Mouse (Mus musculus) macrophage (primary cell): ENCODE results near the gene Epb41l5. TPM values are rescaled to one million over a fixed set of nuclear protein-coding genes. Genes with fewer than 3 reads are reported as not detected.

ENCODE experiments used
- H3K27ac ChIP-seq: fragments of 350-480 bp; formaldehyde crosslinking; 2 replicates; pipeline ENCODE4 v1.9.0; 2021
- H3K36me3 ChIP-seq: fragments of 350-480 bp; formaldehyde crosslinking; 2 replicates; pipeline ENCODE4 v1.9.0; 2021; ENCODE audit errors: inconsistent target
- H3K4me3 ChIP-seq: fragments of 350-480 bp; formaldehyde crosslinking; 2 replicates; pipeline ENCODE4 v1.9.0; 2021; ENCODE audit errors: inconsistent target
- H3K79me2 ChIP-seq: fragments of 350-480 bp; formaldehyde crosslinking; 2 replicates; pipeline ENCODE4 v1.9.0; 2021; ENCODE audit errors: inconsistent target
- WGBS: methylation state at CpG from one replicate; pipeline ENCODE4 v1.1.7; 2026; ENCODE audit warnings: inconsistent platforms; ENCODE audit not compliant: missing documents; 5-methylcytosine and 5-hydroxymethylcytosine counted together
- polyA plus RNA-seq: library from polyadenylated mRNA; stranded (reverse); fragments of 250-400 nt; gene quantifications from 3 replicates; pipeline ENCODE4 v1.2.4, GENCODE M21; 2018; ENCODE audit warnings: inconsistent platforms

The Epb41l5 gene
- polyA plus RNA-seq, 1 experiment from 2014 or later, result 0.46 TPM

GRCm38 (mm10) chr1:119533093-119533805 lies 115.6 kb downstream of the Epb41l5 start:
- Histone ChIP-seq H3K4me3 (no peak overlapping the region), H3K79me2 (peaks cover 3% of the 10 kb centered on the region; the same call in 1 of the 2 replicates), H3K36me3 (peaks cover 9% of the 10 kb centered on the region; the same call in 1 of the 2 replicates), H3K27ac (no peak overlapping the region)
- WGBS, result 76% methylated on average over 18 of the region's 18 CpGs

GRCm38 (mm10) chr1:119532165-119532564 lies 116.6 kb downstream of the Epb41l5 start:
- peaks cover 14% of the 10 kb centered on the region for H3K79me2 ChIP-seq
- no peak overlapping the region for H3K27ac ChIP-seq
- H3K36me3 ChIP-seq, result peaks cover 18% of the 10 kb centered on the region; the same call in 1 of the 2 replicates
- 92% methylated on average over 5 of the region's 6 CpGs for WGBS
- H3K4me3 ChIP-seq, result no peak overlapping the region

DNA sequence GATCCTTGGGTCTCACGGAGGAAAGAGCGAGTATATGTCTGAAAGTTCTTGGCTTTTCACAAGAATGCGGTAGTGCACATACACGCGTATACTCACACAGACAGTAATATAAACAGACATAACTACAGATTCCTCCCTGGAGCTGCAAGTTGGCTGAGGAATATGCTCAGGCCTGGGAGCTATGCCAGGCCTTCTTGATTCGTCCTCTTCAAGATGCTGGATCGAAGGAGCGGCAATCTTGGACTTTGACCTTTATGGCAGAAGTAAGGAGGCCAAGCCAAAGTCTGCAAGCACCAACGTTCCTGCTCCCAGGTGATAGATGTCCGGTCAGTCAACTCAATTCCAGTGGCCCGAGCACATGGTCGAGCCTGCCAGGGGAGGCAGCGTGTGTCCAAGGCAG lies 117.9 kb downstream of the Epb41l5 start:
- no peak overlapping the region for H3K27ac ChIP-seq
- over 99% methylated on average over 13 of the region's 13 CpGs for WGBS
- no peak overlapping the region for H3K4me3 ChIP-seq
- H3K36me3 ChIP-seq, result peaks cover 21% of the 10 kb centered on the region; the same call in 1 of the 2 replicates
- peaks cover 22% of the 10 kb centered on the region for H3K79me2 ChIP-seq

DNA sequence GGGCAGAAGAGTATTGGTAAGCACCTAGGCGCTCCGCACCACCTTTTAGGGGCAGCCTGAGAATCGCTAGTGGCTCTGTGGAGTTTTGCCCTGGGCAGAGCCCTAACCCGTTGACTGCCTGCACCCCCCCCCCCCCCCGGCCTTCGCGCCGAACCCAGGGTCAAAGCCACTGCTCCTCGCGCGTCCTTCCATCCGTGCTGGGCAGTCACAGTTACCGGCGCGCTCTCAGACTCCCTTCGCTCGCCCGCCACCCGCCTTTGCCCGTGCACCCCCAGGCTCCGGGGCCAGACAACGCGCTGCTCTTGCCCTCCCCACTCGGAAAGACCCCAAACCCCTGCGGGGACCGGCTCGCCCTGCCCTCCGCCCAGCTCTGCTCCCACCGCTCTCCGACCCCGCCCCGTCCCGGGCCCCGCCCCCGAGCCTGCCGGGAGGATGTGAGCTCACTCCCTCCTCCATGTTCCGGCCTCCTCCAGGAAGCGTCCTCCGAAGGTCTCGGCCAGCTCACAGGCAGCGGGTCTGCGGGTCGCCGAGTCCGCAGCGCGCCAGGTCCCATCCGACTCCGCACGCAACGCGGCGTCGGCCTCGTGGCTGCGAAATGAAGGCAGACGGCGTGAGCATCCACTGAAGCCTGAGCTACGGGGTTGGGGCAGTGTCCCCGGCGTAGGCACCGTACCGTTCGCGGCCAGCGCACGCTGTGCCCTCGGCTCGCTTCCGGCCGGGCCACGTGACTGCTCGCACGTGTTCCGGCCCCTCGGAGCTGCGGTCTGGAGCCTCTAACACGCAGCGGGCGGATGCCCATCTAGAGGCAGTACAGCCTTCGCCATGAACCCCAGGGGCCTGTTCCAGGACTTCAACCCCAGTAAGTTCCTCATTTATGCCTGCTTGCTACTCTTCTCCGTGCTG lies 122.9 kb downstream of the Epb41l5 start, which contains the start of gene Tmem185b:
Tmem185b (plus strand) TSS at position 472 of the 903 bp plus-strand sequence.
- peaks cover 40% of the 10 kb centered on the region for H3K79me2 ChIP-seq
- peaks cover 21% of the 10 kb centered on the region; the same call in 1 of the 2 replicates for H3K36me3 ChIP-seq
- H3K27ac ChIP-seq, result peak within 1 kb of the TSS; percentile 48
- WGBS, result under 1% methylated on average over 71 of the region's 82 CpGs
- peak within 1 kb of the TSS; percentile 52 for H3K4me3 ChIP-seq

DNA sequence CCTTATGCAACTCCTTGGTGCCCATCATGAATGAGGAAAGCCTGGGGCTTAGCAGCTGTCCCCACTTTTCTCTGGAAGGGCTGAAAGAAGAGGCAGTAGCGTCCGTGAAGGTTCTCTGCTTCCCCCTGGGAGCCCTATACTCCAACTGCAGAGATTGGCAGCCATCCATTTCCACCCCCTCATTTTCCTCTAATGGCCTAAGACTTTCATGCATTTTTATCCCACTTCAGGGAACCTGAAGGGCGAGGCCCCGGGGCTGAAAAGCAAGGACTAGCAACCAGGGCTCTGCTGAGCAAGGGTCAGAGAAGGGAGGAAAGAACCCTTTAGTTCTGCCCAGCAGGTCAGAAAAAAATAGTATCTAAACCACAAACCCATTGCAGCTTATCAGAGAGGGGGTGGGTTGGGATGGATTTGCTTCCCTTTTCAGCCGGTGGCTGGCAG lies 123.8 kb downstream of the Epb41l5 start:
- Histone ChIP-seq H3K4me3 (peak overlapping the region; percentile 52), H3K79me2 (peaks cover 40% of the 10 kb centered on the region), H3K27ac (no peak overlapping the region), H3K36me3 (peaks cover 21% of the 10 kb centered on the region; the same call in 1 of the 2 replicates)
- 10% methylated on average over 5 of the region's 5 CpGs for WGBS

DNA sequence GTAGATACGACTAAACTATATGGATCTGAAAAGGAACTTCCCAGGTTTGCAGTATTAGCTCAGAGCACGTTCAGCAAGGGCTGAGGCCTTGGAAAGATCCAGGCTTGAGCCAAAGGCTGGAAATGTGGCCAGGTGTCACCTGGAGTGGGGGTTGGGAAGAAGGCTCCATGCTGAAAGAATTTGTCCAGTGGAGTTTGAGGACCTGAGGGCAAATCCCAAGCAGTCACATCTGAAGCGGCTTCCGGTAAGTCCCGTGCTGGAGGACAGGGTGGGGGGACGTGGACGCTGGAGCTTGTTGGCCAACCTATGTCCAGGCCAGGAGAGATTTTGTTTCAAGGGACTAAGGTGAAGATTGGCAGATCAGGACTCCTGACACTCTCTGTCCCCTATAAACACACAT lies 125.0 kb downstream of the Epb41l5 start:
- peaks cover 40% of the 10 kb centered on the region for H3K79me2 ChIP-seq
- no peak overlapping the region for H3K27ac ChIP-seq
- no peak overlapping the region for H3K4me3 ChIP-seq
- peaks cover 18% of the 10 kb centered on the region; the same call in 1 of the 2 replicates for H3K36me3 ChIP-seq
- 100% methylated on average over 5 of the region's 7 CpGs for WGBS

DNA sequence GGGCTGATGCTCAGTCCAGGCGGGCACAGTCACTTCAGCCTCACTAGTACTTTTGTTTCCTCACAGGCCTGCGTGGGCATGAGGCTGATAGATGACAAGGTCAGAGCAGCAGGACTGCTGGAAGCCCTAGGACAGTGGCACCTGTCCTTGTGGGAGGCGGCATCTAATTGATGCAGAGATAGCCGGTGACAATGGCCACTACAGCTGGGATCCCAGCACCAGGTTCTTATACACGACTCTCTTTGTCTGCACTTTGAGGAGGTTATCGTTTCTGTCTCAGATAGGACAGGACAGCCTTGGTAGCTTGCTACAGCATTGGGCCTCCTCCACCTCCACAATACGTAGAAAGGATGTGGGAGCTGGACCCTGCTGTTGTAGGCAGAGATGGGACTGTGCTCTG lies 125.4 kb downstream of the Epb41l5 start:
- Histone ChIP-seq H3K27ac (no peak overlapping the region), H3K79me2 (peaks cover 39% of the 10 kb centered on the region), H3K36me3 (0 out of 2 replicates have a peak, but pooled peaks cover 13% of the 10 kb centered on the region), H3K4me3 (no peak overlapping the region)
- WGBS, result 93% methylated on average over 7 of the region's 7 CpGs

- Histone ChIP-seq H3K27ac (no peak overlapping the region), H3K79me2 (peaks cover 32% of the 10 kb centered on the region), H3K4me3 (no peak overlapping the region), H3K36me3 (0 out of 2 replicates have a peak, but pooled peaks cover 8% of the 10 kb centered on the region)
- WGBS, result 54% methylated on average over 4 of the region's 4 CpGs
Measured at GRCm38 (mm10) chr1:119522726-119523125, 126.1 kb downstream of the Epb41l5 start.

GRCm38 (mm10) chr1:119521681-119522080 lies 127.1 kb downstream of the Epb41l5 start:
- H3K36me3 ChIP-seq, result no peaks in the 10 kb centered on the region
- no peak overlapping the region for H3K27ac ChIP-seq
- peaks cover 22% of the 10 kb centered on the region; the same call in 1 of the 2 replicates for H3K79me2 ChIP-seq
- no peak overlapping the region for H3K4me3 ChIP-seq
- WGBS, result 96% methylated on average over 7 of the region's 7 CpGs

GRCm38 (mm10) chr1:119521029-119521428 lies 127.8 kb downstream of the Epb41l5 start:
- Histone ChIP-seq H3K36me3 (no peaks in the 10 kb centered on the region), H3K4me3 (no peak overlapping the region), H3K27ac (no peak overlapping the region), H3K79me2 (peaks cover 18% of the 10 kb centered on the region; the same call in 1 of the 2 replicates)
- 86% methylated on average over 2 of the region's 2 CpGs for WGBS

- Histone ChIP-seq H3K4me3 (no peak overlapping the region), H3K79me2 (peaks cover 4% of the 10 kb centered on the region; the same call in 1 of the 2 replicates), H3K27ac (no peak overlapping the region), H3K36me3 (no peaks in the 10 kb centered on the region)
- WGBS, result 92% methylated on average over 6 of the region's 6 CpGs
Measured at GRCm38 (mm10) chr1:119519286-119519685, 129.5 kb downstream of the Epb41l5 start.

- no peaks in the 10 kb centered on the region for H3K36me3 ChIP-seq
- H3K79me2 ChIP-seq, result no peaks in the 10 kb centered on the region; the same call in 1 of the 2 replicates
- no peak overlapping the region for H3K4me3 ChIP-seq
- H3K27ac ChIP-seq, result no peak overlapping the region
Measured at GRCm38 (mm10) chr1:119518786-119519185, 130.0 kb downstream of the Epb41l5 start.

DNA sequence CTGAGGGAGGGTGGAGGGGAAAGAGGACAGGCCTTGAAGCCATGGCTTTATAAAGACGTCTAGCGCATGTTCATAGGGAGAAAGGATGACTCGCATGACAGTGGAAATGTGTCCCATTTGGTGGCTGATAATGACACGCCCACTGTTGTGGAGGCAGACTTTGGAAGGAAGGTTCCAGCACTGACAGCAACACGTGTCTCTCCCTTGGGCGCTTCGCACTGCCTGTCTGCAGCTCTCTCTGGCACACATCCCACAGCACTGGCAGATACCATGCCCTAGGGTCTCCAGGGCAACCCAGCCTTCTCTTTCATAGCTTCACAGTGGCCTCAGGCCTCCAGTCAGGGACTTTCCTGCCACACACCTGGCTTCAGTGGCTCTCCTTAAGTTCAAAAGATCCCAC lies 130.7 kb downstream of the Epb41l5 start:
- 97% methylated on average over 7 of the region's 7 CpGs for WGBS
- Histone ChIP-seq H3K27ac (no peak overlapping the region), H3K36me3 (no peaks in the 10 kb centered on the region), H3K79me2 (no peaks in the 10 kb centered on the region), H3K4me3 (no peak overlapping the region)

DNA sequence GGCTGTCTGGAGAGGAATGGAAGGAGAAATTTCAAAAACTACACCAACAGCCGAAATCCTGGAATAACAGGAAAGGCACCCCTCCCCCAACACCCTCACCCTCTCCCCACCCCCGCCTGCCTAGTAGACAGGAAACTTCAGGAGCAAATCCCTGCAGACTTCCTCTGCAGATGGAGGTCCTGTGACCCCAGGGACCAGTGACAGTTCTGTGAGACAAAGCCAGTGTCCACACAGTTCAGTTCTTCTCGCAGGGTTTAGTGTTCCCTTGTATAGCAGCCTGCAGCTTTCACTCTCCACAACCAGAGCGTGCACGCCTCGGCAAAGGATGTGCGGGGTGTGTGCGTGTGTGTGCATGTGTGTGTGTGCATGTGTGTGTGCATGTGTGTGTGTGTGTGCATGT lies 137.9 kb downstream of the Epb41l5 start:
- Histone ChIP-seq H3K79me2 (no peaks in the 10 kb centered on the region), H3K4me3 (no peak overlapping the region), H3K27ac (no peak overlapping the region), H3K36me3 (no peaks in the 10 kb centered on the region)
- 78% methylated on average over 8 of the region's 8 CpGs for WGBS
